Mouse (Mus musculus): ENCODE results near the gene Faim.
A peak's percentile ranks its signal among the peaks of the same experiment; 100 is the strongest.

Faim gene

GRCm38 (mm10) chr9:98985800-98986475 is at the start of gene Faim:
Faim (plus strand) TSS chr9:98986373.
- DNase-seq (ENCODE audit: low read depth) = peak; percentile 99

GRCm38 (mm10) chr9:98939290-98939689 is 46.9 kb upstream of the Faim start:
- no peak for DNase-seq (ENCODE audit: low read depth)

- DNase-seq (ENCODE audit: low read depth) = no peak
Observed at GRCm38 (mm10) chr9:98952171-98953050, 33.8 kb upstream of the Faim start.

- no peak for DNase-seq (ENCODE audit: low read depth)
Observed at GRCm38 (mm10) chr9:98953291-98953690, 32.9 kb upstream of the Faim start.

GRCm38 (mm10) chr9:98953830-98954229 is 32.3 kb upstream of the Faim start:
- no peak for DNase-seq (ENCODE audit: low read depth)

GRCm38 (mm10) chr9:98954391-98955102 is 31.6 kb upstream of the Faim start:
- no peak for DNase-seq (ENCODE audit: low read depth)

- DNase-seq (ENCODE audit: low read depth) = no peak
Observed at GRCm38 (mm10) chr9:98955103-98955715, 31.0 kb upstream of the Faim start, which contains the start of gene Foxl2. Foxl2 (plus strand) TSS chr9:98955288.

- DNase-seq (ENCODE audit: low read depth) = no peak
Observed at GRCm38 (mm10) chr9:98955716-98956224, 30.4 kb upstream of the Faim start.

- DNase-seq (ENCODE audit: low read depth) = no peak
Observed at GRCm38 (mm10) chr9:98956591-98957381, 29.4 kb upstream of the Faim start.

GRCm38 (mm10) chr9:98957751-98958351 is 28.3 kb upstream of the Faim start:
- DNase-seq (ENCODE audit: low read depth) = no peak

GRCm38 (mm10) chr9:98958628-98959027 is 27.5 kb upstream of the Faim start:
- no peak for DNase-seq (ENCODE audit: low read depth)

GRCm38 (mm10) chr9:98959851-98960250 is 26.3 kb upstream of the Faim start:
- no peak for DNase-seq (ENCODE audit: low read depth)

GRCm38 (mm10) chr9:98960348-98960747 is 25.8 kb upstream of the Faim start:
- no peak for DNase-seq (ENCODE audit: low read depth)

GRCm38 (mm10) chr9:98961591-98962477 is 24.3 kb upstream of the Faim start:
- no peak for DNase-seq (ENCODE audit: low read depth)

GRCm38 (mm10) chr9:98962478-98963142 is 23.6 kb upstream of the Faim start:
- DNase-seq (ENCODE audit: low read depth) = no peak

GRCm38 (mm10) chr9:98963661-98964060 is 22.5 kb upstream of the Faim start:
- DNase-seq (ENCODE audit: low read depth) = no peak

- no peak for DNase-seq (ENCODE audit: low read depth)
Observed at GRCm38 (mm10) chr9:98965084-98965483, 21.1 kb upstream of the Faim start.

- DNase-seq (ENCODE audit: low read depth) = no peak
Observed at GRCm38 (mm10) chr9:98973101-98973521, 13.1 kb upstream of the Faim start.

GRCm38 (mm10) chr9:98973561-98973960 is 12.6 kb upstream of the Faim start:
- DNase-seq (ENCODE audit: low read depth) = no peak
